Mouse (Mus musculus) bone marrow, adult 2 months (tissue): ENCODE results near the gene Gm49321.

Source experiments
- CTCF ChIP-seq: fragments of 200-500 bp; IDR thresholded peaks from 2 replicates; pipeline ENCODE4 v1.5.1; 2011; ENCODE audit warnings: low read length, control low read depth; ENCODE audit not compliant: control insufficient read depth, insufficient read depth
- POLR2A ChIP-seq: fragments of 200-500 bp; IDR thresholded peaks from 2 replicates; pipeline ENCODE4 v1.6.1; 2011; ENCODE audit warnings: low read depth, mild to moderate bottlenecking, control low read depth, low read length, borderline replicate concordance; ENCODE audit not compliant: control insufficient read depth

DNA sequence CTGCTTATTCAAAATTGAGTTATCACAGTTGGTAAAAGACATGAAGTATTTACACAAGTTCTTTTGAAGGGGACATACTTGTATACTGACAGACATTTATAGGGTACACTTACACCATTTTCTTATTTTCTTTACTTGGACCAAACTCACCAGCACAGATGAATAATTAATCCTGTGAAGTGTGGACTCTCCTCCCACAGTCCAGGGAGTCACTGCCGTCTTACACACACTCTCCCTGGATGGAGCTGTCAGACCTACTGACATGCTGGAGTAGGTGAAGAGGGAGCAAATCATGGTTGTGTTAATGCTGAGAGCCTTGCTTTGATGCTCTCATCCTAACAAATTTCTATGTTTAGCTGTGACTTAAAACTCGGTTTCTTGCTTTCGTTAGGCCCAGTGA lies 7.2 kb upstream of the Gm49321 start:
- TF ChIP-seq CTCF (no peak), POLR2A (no peak)
